Mouse (Mus musculus): Measurements from ENCODE around the gene Tmtc3. TPM values are rescaled to one million over a fixed set of nuclear protein-coding genes. Genes with fewer than 3 reads are reported as not detected.

Gene Tmtc3
- polyA plus RNA-seq (2014; fragmentation: Nextera tagmentation; extraction: Ambion mirVana) = 19.2 and 20.0 TPM in 2 replicates

- under 1% methylated on average over 63 of the region's 63 CpGs for WGBS
- Histone ChIP-seq H3K27ac (ENCODE audit: low read depth, low read length) (0 out of 2 replicates have a peak within 1 kb of the TSS, but pooled peaks have one; percentile 33), H3K9ac (ENCODE audit: low read depth, low read length) (peak within 1 kb of the TSS; percentile 77), H3K4me3 (ENCODE audit: low read depth, low read length) (peak within 1 kb of the TSS; percentile 77), H3K4me2 (replicated peaks; ENCODE audit: low read depth, low read length) (peak within 1 kb of the TSS; percentile 72), H3K27me3 (ENCODE audit: control insufficient read depth, insufficient read depth, low read length) (no peaks in the 10 kb centered on the region), H3K4me1 (replicated peaks; ENCODE audit: control insufficient read depth, insufficient read depth, low read length) (no peaks in the 10 kb centered on the region), H3K36me3 (ENCODE audit: control insufficient read depth, insufficient read depth, low read length) (no peaks in the 10 kb centered on the region), H3K9me3 (ENCODE audit: control insufficient read depth, low read length) (no peaks in the 10 kb centered on the region)
- DNase-seq (ENCODE audit: low spot score) (peak; percentile 95), ATAC-seq (ENCODE audit: low FRiP score) (peak; percentile 99)
Measured at GRCm38 (mm10) chr10:100487097-100487978, at the start of gene Tmtc3, which contains the start of gene Cep290. Gene Tmtc3 (minus strand): TSS chr10:100487350. Gene Cep290 (plus strand): TSS chr10:100487558.

DNA sequence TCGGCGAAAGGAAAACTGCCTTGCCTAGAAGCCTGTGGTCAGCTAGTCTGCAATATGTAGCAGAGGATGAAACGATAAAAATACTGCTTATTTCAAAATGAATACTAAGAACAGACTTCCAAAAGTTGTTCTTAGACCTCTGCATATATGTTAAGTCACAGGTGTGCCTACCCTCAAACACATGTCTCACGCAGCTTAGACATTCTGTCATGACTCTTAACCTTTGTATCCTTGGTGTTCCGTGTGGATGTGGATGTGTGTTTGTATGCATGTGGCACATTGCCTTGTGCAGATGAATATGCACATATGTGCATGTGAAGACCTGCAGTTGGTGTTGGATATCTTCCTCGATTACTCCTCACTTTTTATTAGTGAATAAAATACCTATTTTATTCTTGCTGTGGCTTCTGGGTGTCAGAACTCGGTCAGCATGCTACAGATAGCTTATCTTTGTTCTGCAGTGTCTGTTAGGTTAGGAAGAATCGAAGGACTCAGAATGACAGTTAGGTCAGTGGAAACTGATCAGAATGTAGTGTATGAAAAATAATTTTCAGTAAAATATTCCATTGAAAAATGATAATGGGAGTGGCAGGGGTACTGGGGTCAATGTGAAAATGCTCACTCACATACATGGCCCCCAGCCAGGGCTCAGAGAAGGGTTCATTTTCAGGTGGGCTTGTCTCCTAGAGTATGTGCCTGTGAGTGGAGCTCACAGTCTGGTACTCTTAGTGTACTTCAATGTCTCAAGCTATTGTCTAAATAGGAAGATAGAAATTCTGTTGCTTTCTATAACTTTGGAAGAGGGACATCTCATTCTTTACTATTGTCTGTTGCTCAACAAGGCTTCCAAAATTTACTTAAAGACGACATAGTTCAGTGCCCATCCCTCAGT, 37.6 kb upstream of the Tmtc3 start:
- H3K27me3 ChIP-seq (ENCODE audit: control insufficient read depth, insufficient read depth, low read length) = no peaks in the 10 kb centered on the region
- no peaks in the 10 kb centered on the region for H3K4me1 ChIP-seq (replicated peaks; ENCODE audit: control insufficient read depth, insufficient read depth, low read length)
- H3K27ac ChIP-seq (ENCODE audit: low read depth, low read length) = no peak overlapping the region
- no peaks in the 10 kb centered on the region for H3K9me3 ChIP-seq (ENCODE audit: control insufficient read depth, low read length)
- H3K4me2 ChIP-seq (replicated peaks; ENCODE audit: low read depth, low read length) = no peak overlapping the region
- no peaks in the 10 kb centered on the region for H3K36me3 ChIP-seq (ENCODE audit: control insufficient read depth, insufficient read depth, low read length)
- no peak for DNase-seq (ENCODE audit: low spot score)
- 90% methylated on average over 9 of the region's 9 CpGs for WGBS
- no peak for ATAC-seq (ENCODE audit: low FRiP score)
- H3K4me3 ChIP-seq (ENCODE audit: low read depth, low read length) = no peak overlapping the region
- no peak overlapping the region for H3K9ac ChIP-seq (ENCODE audit: low read depth, low read length)

GRCm38 (mm10) chr10:100522330-100522729, 35.2 kb upstream of the Tmtc3 start:
- Histone ChIP-seq H3K4me1 (replicated peaks; ENCODE audit: control insufficient read depth, insufficient read depth, low read length) (no peaks in the 10 kb centered on the region), H3K27ac (ENCODE audit: low read depth, low read length) (no peak overlapping the region), H3K4me3 (ENCODE audit: low read depth, low read length) (no peak overlapping the region), H3K36me3 (ENCODE audit: control insufficient read depth, insufficient read depth, low read length) (no peaks in the 10 kb centered on the region), H3K9ac (ENCODE audit: low read depth, low read length) (no peak overlapping the region), H3K4me2 (replicated peaks; ENCODE audit: low read depth, low read length) (no peak overlapping the region), H3K27me3 (ENCODE audit: control insufficient read depth, insufficient read depth, low read length) (no peaks in the 10 kb centered on the region), H3K9me3 (ENCODE audit: control insufficient read depth, low read length) (no peaks in the 10 kb centered on the region)
- ATAC-seq (ENCODE audit: low FRiP score) (no peak), DNase-seq (ENCODE audit: low spot score) (no peak)
- 90% methylated on average over 9 of the region's 9 CpGs for WGBS

DNA sequence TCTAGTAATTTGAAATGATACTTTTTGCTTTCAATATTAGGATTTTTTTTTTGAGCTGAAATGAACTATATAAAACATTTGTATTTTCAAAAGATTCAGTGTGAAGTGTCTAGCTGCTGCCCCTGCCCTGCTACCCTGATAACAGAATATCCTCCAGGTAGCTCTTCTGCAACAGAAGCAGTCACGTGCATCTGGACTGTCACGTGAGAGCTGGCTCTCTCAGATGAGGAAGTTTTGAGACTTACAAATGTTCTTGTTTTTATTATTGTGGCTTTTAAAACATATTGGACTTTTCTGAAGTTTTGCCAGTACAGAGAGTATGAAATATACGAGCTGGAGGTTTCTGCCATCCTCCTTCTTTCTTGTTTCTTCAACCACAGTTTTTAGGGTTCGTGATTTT, 34.5 kb upstream of the Tmtc3 start:
- Histone ChIP-seq H3K9me3 (ENCODE audit: control insufficient read depth, low read length) (no peaks in the 10 kb centered on the region), H3K27ac (ENCODE audit: low read depth, low read length) (no peak overlapping the region), H3K27me3 (ENCODE audit: control insufficient read depth, insufficient read depth, low read length) (no peaks in the 10 kb centered on the region), H3K4me3 (ENCODE audit: low read depth, low read length) (no peak overlapping the region), H3K4me2 (replicated peaks; ENCODE audit: low read depth, low read length) (no peak overlapping the region), H3K36me3 (ENCODE audit: control insufficient read depth, insufficient read depth, low read length) (no peaks in the 10 kb centered on the region), H3K4me1 (replicated peaks; ENCODE audit: control insufficient read depth, insufficient read depth, low read length) (no peaks in the 10 kb centered on the region), H3K9ac (ENCODE audit: low read depth, low read length) (no peak overlapping the region)
- no peak for DNase-seq (ENCODE audit: low spot score)
- 94% methylated on average over 4 of the region's 4 CpGs for WGBS
- ATAC-seq (ENCODE audit: low FRiP score) = no peak

- no peaks in the 10 kb centered on the region for H3K9me3 ChIP-seq (ENCODE audit: control insufficient read depth, low read length)
- no peaks in the 10 kb centered on the region for H3K27me3 ChIP-seq (ENCODE audit: control insufficient read depth, insufficient read depth, low read length)
- ATAC-seq (ENCODE audit: low FRiP score) (no peak), DNase-seq (ENCODE audit: low spot score) (no peak)
- H3K9ac ChIP-seq (ENCODE audit: low read depth, low read length) = no peak overlapping the region
- H3K4me1 ChIP-seq (replicated peaks; ENCODE audit: control insufficient read depth, insufficient read depth, low read length) = no peaks in the 10 kb centered on the region
- H3K27ac ChIP-seq (ENCODE audit: low read depth, low read length) = no peak overlapping the region
- H3K36me3 ChIP-seq (ENCODE audit: control insufficient read depth, insufficient read depth, low read length) = no peaks in the 10 kb centered on the region
- no peak overlapping the region for H3K4me3 ChIP-seq (ENCODE audit: low read depth, low read length)
- H3K4me2 ChIP-seq (replicated peaks; ENCODE audit: low read depth, low read length) = no peak overlapping the region
- WGBS = 85% methylated on average over 1 of the region's 1 CpGs
Measured at GRCm38 (mm10) chr10:100508170-100508569, 21.0 kb upstream of the Tmtc3 start.

DNA sequence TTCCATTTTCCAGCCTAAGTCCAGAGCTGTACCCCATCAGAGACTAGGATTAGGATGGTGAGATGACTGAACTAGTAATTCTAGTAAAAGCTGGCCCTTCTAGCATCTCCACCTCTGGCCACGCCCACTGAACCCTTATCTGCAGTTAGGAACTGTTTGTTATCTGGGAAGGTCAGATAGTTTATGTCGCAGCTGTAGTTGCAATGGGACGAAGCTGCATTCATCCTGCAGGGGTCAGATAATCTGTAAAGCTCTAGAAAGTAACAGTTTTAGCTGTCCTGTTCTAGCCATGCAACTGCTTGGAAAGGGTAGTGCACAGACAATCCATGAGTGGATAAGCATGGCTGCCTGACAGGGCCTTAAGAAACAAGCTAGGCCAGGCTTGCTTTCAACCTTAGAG, 11.2 kb upstream of the Tmtc3 start:
- ATAC-seq (ENCODE audit: low FRiP score) = no peak
- H3K36me3 ChIP-seq (ENCODE audit: control insufficient read depth, insufficient read depth, low read length) = 0 out of 2 replicates have a peak, but pooled peaks cover 4% of the 10 kb centered on the region
- no peaks in the 10 kb centered on the region for H3K9me3 ChIP-seq (ENCODE audit: control insufficient read depth, low read length)
- no peaks in the 10 kb centered on the region for H3K27me3 ChIP-seq (ENCODE audit: control insufficient read depth, insufficient read depth, low read length)
- DNase-seq (ENCODE audit: low spot score) = no peak
- H3K9ac ChIP-seq (ENCODE audit: low read depth, low read length) = no peak overlapping the region
- no peak overlapping the region for H3K4me2 ChIP-seq (replicated peaks; ENCODE audit: low read depth, low read length)
- no peak overlapping the region for H3K27ac ChIP-seq (ENCODE audit: low read depth, low read length)
- H3K4me3 ChIP-seq (ENCODE audit: low read depth, low read length) = no peak overlapping the region
- no peaks in the 10 kb centered on the region for H3K4me1 ChIP-seq (replicated peaks; ENCODE audit: control insufficient read depth, insufficient read depth, low read length)
- 88% methylated on average over 3 of the region's 3 CpGs for WGBS

- no peaks in the 10 kb centered on the region for H3K4me1 ChIP-seq (replicated peaks; ENCODE audit: control insufficient read depth, insufficient read depth, low read length)
- H3K4me3 ChIP-seq (ENCODE audit: low read depth, low read length) = no peak overlapping the region
- 96% methylated on average over 7 of the region's 7 CpGs for WGBS
Measured at GRCm38 (mm10) chr10:100491916-100492315, 4.8 kb upstream of the Tmtc3 start.

GRCm38 (mm10) chr10:100486701-100487096, 451 bp downstream of the Tmtc3 start:
- H3K4me1 ChIP-seq (replicated peaks; ENCODE audit: control insufficient read depth, insufficient read depth, low read length) = no peaks in the 10 kb centered on the region
- H3K9me3 ChIP-seq (ENCODE audit: control insufficient read depth, low read length) = no peaks in the 10 kb centered on the region
- ATAC-seq (ENCODE audit: low FRiP score) (no peak), DNase-seq (ENCODE audit: low spot score) (no peak)
- no peaks in the 10 kb centered on the region for H3K36me3 ChIP-seq (ENCODE audit: control insufficient read depth, insufficient read depth, low read length)
- WGBS = 1% methylated on average over 13 of the region's 13 CpGs
- H3K4me2 ChIP-seq (replicated peaks; ENCODE audit: low read depth, low read length) = peak overlapping the region; percentile 72
- H3K4me3 ChIP-seq (ENCODE audit: low read depth, low read length) = peak overlapping the region; percentile 77
- no peaks in the 10 kb centered on the region for H3K27me3 ChIP-seq (ENCODE audit: control insufficient read depth, insufficient read depth, low read length)
- peak overlapping the region; percentile 77 for H3K9ac ChIP-seq (ENCODE audit: low read depth, low read length)
- H3K27ac ChIP-seq (ENCODE audit: low read depth, low read length) = 0 out of 2 replicates have a peak overlapping the region, but pooled peaks have one; percentile 33

More at GRCm38 (mm10) chr10:100491916-100492315, 4.8 kb upstream of the Tmtc3 start:
- no peak overlapping the region for H3K27ac ChIP-seq (ENCODE audit: low read depth, low read length)
- DNase-seq (ENCODE audit: low spot score) (no peak), ATAC-seq (ENCODE audit: low FRiP score) (no peak)
- no peak overlapping the region for H3K9ac ChIP-seq (ENCODE audit: low read depth, low read length)
- no peak overlapping the region for H3K4me2 ChIP-seq (replicated peaks; ENCODE audit: low read depth, low read length)
- no peaks in the 10 kb centered on the region for H3K9me3 ChIP-seq (ENCODE audit: control insufficient read depth, low read length)
- H3K36me3 ChIP-seq (ENCODE audit: control insufficient read depth, insufficient read depth, low read length) = 0 out of 2 replicates have a peak, but pooled peaks cover 4% of the 10 kb centered on the region
- H3K27me3 ChIP-seq (ENCODE audit: control insufficient read depth, insufficient read depth, low read length) = no peaks in the 10 kb centered on the region

Data from hindbrain, embryonic 11.5 days (tissue).